Mouse (Mus musculus) ES-E14 (cell line): ENCODE results near the gene Pwwp2b. TPM values are rescaled to one million over a fixed set of nuclear protein-coding genes. Genes with fewer than 3 reads are reported as not detected.

Source experiments
- DNase-seq: peaks from one replicate; pipeline ENCODE4 v3.0.0-alpha.2; 2013; ENCODE audit warnings: low read depth, low spot score
- H3K27ac ChIP-seq: 2 replicates; pipeline ENCODE4 v1.5.1; 2012; ENCODE audit warnings: low read depth, mild to moderate bottlenecking, low read length, moderate library complexity, mixed read lengths; ENCODE audit not compliant: poor library complexity, insufficient read depth, severe bottlenecking
- H3K36me3 ChIP-seq: 2 replicates; pipeline ENCODE4 v1.6.1; 2012; ENCODE audit warnings: mild to moderate bottlenecking, low read length, moderate library complexity, mixed read lengths; ENCODE audit not compliant: control insufficient read depth, poor library complexity, insufficient read depth, severe bottlenecking
- H3K4me1 ChIP-seq, 2 experiments: fragments of 150-350 bp in 1 of 2; sonication (generic) in 1 of 2; 2 replicates each; pipeline ENCODE4 v1.6.1; 2012; ENCODE audit warnings: low read length in 2 of 2, mild to moderate bottlenecking in 1 of 2, mixed read lengths in 1 of 2; ENCODE audit not compliant: control insufficient read depth in 2 of 2, insufficient read depth in 2 of 2, poor library complexity in 1 of 2
- H3K4me3 ChIP-seq, 2 experiments: fragments of 150-350 bp in 1 of 2; sonication (generic) in 1 of 2; 2 replicates each; pipeline ENCODE4 v1.5.1; 2012; ENCODE audit warnings: low read length in 2 of 2, low read depth in 1 of 2, mild to moderate bottlenecking in 1 of 2, mixed read lengths in 1 of 2; ENCODE audit not compliant: insufficient read depth in 1 of 2, poor library complexity in 1 of 2, severe bottlenecking in 1 of 2
- H3K9ac ChIP-seq: 2 replicates; pipeline ENCODE4 v1.6.1; 2012; ENCODE audit warnings: low read depth, mild to moderate bottlenecking, low read length, mixed read lengths; ENCODE audit not compliant: poor library complexity, insufficient read depth, severe bottlenecking
- H3K9me3 ChIP-seq: fragments of 150-350 bp; sonication (generic); 2 replicates; pipeline ENCODE4 v1.6.1; 2012; ENCODE audit warnings: low read depth, mild to moderate bottlenecking, low read length; ENCODE audit not compliant: control insufficient read depth, insufficient read depth
- CHD2 ChIP-seq: IDR thresholded peaks from 2 replicates; pipeline ENCODE4 v1.6.1; 2014; ENCODE audit warnings: mild to moderate bottlenecking, low read depth, low read length, inconsistent platforms
- HCFC1 ChIP-seq: IDR thresholded peaks from 2 replicates; pipeline ENCODE4 v1.6.1; 2012; ENCODE audit warnings: low read length, inconsistent platforms, borderline replicate concordance; ENCODE audit not compliant: insufficient read depth
- MAFK ChIP-seq: IDR thresholded peaks from 2 replicates; pipeline ENCODE4 v1.6.1; 2014; ENCODE audit warnings: mild to moderate bottlenecking, low read depth, low read length, inconsistent platforms; ENCODE audit not compliant: insufficient read depth
- ZC3H11A ChIP-seq: IDR thresholded peaks from 2 replicates; pipeline ENCODE4 v1.6.1; 2012; ENCODE audit warnings: low read depth, mild to moderate bottlenecking, inconsistent platforms, low read length, borderline replicate concordance
- ZNF384 ChIP-seq: IDR thresholded peaks from 2 replicates; pipeline ENCODE4 v1.6.1; 2012; ENCODE audit warnings: low read depth, low read length, inconsistent platforms
- in situ Hi-C, 2 experiments: fragments of 600-800 bp; cut with MboI; formaldehyde crosslinking; loops; one replicate each; pipeline ENCODE4 v1.15.1; 2025; ENCODE audit warnings: low sequenced_read_pairs in 2 of 2, inconsistent platforms in 1 of 2; ENCODE audit not compliant: unreplicated experiment in 2 of 2
- total RNA-seq: library from RNA; depleted of rRNA; stranded (reverse); fragments of 300-350 nt; gene quantifications from 2 replicates; pipeline ENCODE4 v1.2.3, GENCODE M21; 2012

The Pwwp2b gene
- total RNA-seq, 1 experiment: 7.1 TPM

DNA sequence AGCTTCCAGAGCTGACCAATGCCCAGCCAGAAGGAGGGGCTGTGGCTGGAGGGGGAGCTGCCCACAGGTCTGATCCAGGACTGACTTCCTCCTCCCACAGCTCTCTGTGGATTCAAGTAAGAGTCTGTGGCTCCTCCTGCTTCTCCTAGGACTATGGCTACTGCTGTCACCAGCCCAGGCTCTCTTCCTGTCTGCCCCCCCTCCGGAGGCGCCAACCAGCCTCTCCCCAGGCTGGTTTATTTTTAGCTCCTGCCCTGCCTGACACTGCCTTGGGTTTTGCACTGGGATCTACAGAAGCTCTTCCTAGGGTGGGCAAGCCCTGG is 25.1 kb downstream of the Pwwp2b start:
- Histone ChIP-seq H3K9me3 (no peaks in the 10 kb centered on the region), H3K9ac (no peak overlapping the region), H3K4me3 (no peak overlapping the region), H3K36me3 (no peaks in the 10 kb centered on the region), H3K27ac (no peak overlapping the region), H3K4me1 (peaks cover 0 to 5% of the 10 kb centered on the region in 2 experiments; a peak in 1 of 4 replicates)
- no peak for DNase-seq
- TF ChIP-seq ZC3H11A (no peak), ZNF384 (no peak), CHD2 (no peak), HCFC1 (no peak), MAFK (no peak)
- in situ Hi-C loops: no loop called here

DNA sequence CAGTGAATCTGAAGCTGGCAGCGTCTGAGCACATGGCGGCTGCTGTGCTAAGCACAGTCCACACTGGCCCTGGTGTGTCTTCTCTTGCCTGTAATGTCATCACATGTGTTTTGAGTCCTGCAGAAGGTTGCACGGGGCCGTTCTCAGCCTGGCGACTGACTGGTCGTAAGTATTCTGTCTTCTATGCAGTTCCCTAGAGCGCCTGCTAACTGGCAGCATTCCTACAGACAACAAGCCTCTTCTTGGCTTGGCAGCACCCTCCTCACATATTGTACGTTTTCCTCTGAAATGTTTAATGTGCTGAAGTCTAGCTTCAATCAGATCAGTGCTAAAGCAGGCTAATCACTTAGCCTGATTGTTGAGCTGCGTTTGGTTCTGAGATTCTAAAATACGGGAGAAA is 27.3 kb downstream of the Pwwp2b start:
- Histone ChIP-seq H3K36me3 (no peaks in the 10 kb centered on the region), H3K9me3 (no peaks in the 10 kb centered on the region), H3K27ac (no peak overlapping the region)

DNA sequence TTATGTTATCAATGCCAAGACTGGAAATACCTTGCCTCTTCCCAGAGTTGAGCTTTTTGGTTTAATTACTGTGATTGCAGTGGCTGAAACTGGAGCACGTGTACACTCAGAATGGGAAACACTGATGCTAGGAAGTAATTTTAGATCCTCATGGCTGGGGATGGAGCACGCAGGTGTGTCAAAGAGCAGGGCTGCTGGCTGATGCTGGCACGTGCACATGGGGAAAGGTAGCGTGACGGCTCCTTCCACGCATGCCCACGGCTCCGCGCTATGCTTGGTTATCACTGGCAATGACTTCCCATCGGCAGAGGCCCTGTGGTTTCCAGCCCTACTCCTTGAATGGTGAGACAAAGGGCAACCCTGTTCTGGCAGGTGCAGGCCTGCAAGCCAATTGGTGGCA is 27.9 kb downstream of the Pwwp2b start:
- no peak overlapping the region for H3K27ac ChIP-seq
- no peaks in the 10 kb centered on the region for H3K9me3 ChIP-seq
- no peak for TF ChIP-seq HCFC1
- no peak for TF ChIP-seq CHD2
- no peak for TF ChIP-seq ZNF384
- TF ChIP-seq MAFK: no peak
- no peak for TF ChIP-seq ZC3H11A
- no peak overlapping the region for H3K4me3 ChIP-seq
- H3K36me3 ChIP-seq: no peaks in the 10 kb centered on the region
- H3K4me1 ChIP-seq: peaks cover under 1 to 11% of the 10 kb centered on the region in 2 experiments; a peak in 2 of 4 replicates
- in situ Hi-C loops: no loop called here
- no peak for DNase-seq
- H3K9ac ChIP-seq: no peak overlapping the region

More for the DNA sequence above, 27.3 kb downstream of the Pwwp2b start:
- DNase-seq: no peak
- no peak overlapping the region for H3K4me3 ChIP-seq
- no peak for TF ChIP-seq ZNF384
- no peak for TF ChIP-seq MAFK
- TF ChIP-seq HCFC1: no peak
- in situ Hi-C loops: no loop called here
- peaks cover 0 to 7% of the 10 kb centered on the region in 2 experiments; a peak in 1 of 4 replicates for H3K4me1 ChIP-seq
- no peak overlapping the region for H3K9ac ChIP-seq

DNA sequence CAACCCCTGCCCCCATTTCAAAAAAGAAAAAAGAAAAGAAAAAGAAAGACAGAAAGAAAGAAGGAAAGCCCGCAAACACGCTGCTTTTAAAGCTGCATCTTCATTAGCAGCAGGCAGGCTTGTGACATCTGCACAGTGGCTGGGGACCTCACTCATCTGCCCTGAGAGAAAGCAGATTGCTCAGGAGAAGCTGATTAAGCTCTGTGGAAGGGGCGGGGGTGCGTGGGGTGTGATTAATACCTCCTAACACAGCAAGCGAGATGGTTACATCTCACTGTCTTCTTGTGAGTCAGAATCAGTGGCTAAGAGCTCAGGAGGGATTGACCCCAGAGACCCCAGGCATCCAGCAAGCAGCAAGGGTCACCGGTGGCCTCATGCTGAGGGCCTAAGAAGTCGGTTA is 29.3 kb downstream of the Pwwp2b start:
- no peak overlapping the region for H3K4me3 ChIP-seq
- no peak for DNase-seq
- H3K9me3 ChIP-seq: no peaks in the 10 kb centered on the region
- H3K36me3 ChIP-seq: no peaks in the 10 kb centered on the region
- H3K27ac ChIP-seq: no peak overlapping the region
- no peak for TF ChIP-seq ZNF384
- TF ChIP-seq CHD2: no peak
- peaks cover 2 to 14% of the 10 kb centered on the region in 2 experiments; a peak in 3 of 4 replicates for H3K4me1 ChIP-seq
- no peak overlapping the region for H3K9ac ChIP-seq
- in situ Hi-C loops: no loop called here

DNA sequence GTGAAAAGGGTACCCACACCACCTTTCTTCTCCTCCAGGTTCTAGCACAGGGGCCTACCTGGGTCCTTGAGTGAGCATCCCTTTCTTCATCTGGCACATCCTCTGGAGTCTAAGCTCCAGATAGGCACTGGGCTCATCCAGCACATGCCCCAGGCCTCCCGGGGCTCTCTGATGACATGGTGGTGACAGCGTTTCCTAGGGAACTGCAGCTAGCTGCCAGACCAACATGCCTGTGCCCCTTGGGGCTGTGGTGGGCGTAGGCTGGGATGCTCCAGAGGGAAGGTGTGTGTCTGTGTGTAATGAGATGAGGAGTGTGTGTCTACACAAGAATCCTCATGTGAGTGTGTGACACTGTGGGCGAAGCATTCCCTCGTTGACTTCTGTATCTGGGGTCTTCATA is 31.3 kb downstream of the Pwwp2b start:
- in situ Hi-C loops: no loop called here
- TF ChIP-seq ZNF384 (no peak), MAFK (no peak), HCFC1 (no peak), CHD2 (no peak), ZC3H11A (no peak)

More for the DNA sequence above, 31.3 kb downstream of the Pwwp2b start:
- Histone ChIP-seq H3K36me3 (no peaks in the 10 kb centered on the region), H3K9me3 (no peaks in the 10 kb centered on the region), H3K27ac (no peak overlapping the region), H3K4me3 (no peak overlapping the region), H3K4me1 (peaks cover 2 to 17% of the 10 kb centered on the region in 2 experiments; a peak in 3 of 4 replicates), H3K9ac (no peak overlapping the region)
- DNase-seq: no peak
